Mouse (Mus musculus) hindbrain, embryonic 12.5 days (tissue): ENCODE data around the gene Gm20388. TPM values are rescaled to one million over a fixed set of nuclear protein-coding genes. Genes with fewer than 3 reads are reported as not detected.
A peak's percentile ranks its signal among the peaks of the same experiment; 100 is the strongest.

Experiments used
- ATAC-seq: fragments of 200-750 bp; cut with Nextera tagmentation; 2 replicates; pipeline ENCODE4 v1.8.0; 2017; ENCODE audit warnings: moderate TSS enrichment; ENCODE audit not compliant: low FRiP score
- H3K27ac ChIP-seq: fragments of 300-500 bp; sonication (generic); 2 replicates; pipeline ENCODE4 v1.5.1; 2016; ENCODE audit warnings: mild to moderate bottlenecking
- H3K27me3 ChIP-seq: fragments of 300-500 bp; sonication (generic); 2 replicates; pipeline ENCODE4 v1.6.1; 2016; ENCODE audit warnings: mild to moderate bottlenecking
- H3K36me3 ChIP-seq: fragments of 300-500 bp; sonication (generic); 2 replicates; pipeline ENCODE4 v1.6.1; 2016; ENCODE audit warnings: mild to moderate bottlenecking
- H3K4me1 ChIP-seq: fragments of 300-500 bp; sonication (generic); 2 replicates; pipeline ENCODE4 v1.6.1; 2016
- H3K4me2 ChIP-seq: fragments of 300-500 bp; sonication (generic); replicated peaks from 2 replicates; pipeline ENCODE4 v1.6.1; 2016; ENCODE audit warnings: mild to moderate bottlenecking
- H3K4me3 ChIP-seq: fragments of 300-500 bp; sonication (generic); 2 replicates; pipeline ENCODE4 v1.5.1; 2016; ENCODE audit warnings: mild to moderate bottlenecking
- H3K9ac ChIP-seq: fragments of 300-500 bp; sonication (generic); 2 replicates; pipeline ENCODE4 v1.6.1; 2016; ENCODE audit warnings: mild to moderate bottlenecking, moderate library complexity
- H3K9me3 ChIP-seq: fragments of 300-500 bp; sonication (generic); replicated peaks from 2 replicates; pipeline ENCODE4 v1.6.1; 2016; ENCODE audit warnings: mild to moderate bottlenecking
- WGBS: fragments of 180-500 bp; shearing (Covaris S2); methylation state at CpG from one replicate; pipeline ENCODE4 v1.1.7; 2016; 5-methylcytosine and 5-hydroxymethylcytosine counted together
- polyA plus RNA-seq: library from polyadenylated mRNA; unstranded; fragments of >200 nt; fragmentation: Nextera tagmentation; extraction: Ambion mirVana; gene quantifications from 2 replicates; pipeline ENCODE4 v1.2.1, GENCODE M21; 2016

The Gm20388 gene
- polyA plus RNA-seq, 1 experiment from 2014 or later = not detected

DNA sequence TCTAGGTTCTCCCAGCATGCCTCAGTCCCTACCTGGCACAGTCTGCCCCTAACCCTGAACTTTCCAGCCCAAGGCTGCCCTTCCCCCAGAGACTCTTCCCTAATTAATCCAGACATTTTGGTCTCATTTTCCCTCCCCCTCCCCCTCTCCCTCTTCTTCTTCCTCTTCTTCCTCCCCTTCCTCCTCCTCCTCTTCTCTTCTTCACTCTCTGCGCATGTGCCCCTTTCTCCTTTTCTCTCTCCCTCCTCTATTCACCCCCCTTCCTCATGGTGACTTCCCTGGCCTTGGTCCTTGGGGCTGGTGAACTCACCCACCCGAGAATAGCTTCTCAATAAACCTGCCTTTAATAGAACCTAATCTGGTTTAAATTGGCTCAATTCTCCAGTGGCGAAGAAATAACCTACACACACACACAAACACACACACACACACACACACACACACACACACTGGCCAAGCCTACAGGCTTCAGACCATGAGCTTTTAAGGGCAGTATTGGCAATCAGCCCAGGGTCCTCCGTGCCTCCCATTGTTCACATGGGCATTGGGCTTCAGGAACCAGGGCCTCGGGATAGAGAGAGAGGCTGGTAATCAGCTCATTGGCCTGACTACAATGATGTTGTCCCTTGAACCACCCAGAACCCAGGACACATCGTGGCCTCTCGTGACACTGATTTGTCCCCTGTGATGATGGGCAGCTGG is 432.4 kb downstream of the Gm20388 start:
- no peaks in the 10 kb centered on the region for H3K36me3 ChIP-seq
- no peak overlapping the region for H3K4me3 ChIP-seq
- peak overlapping the region; percentile 78 for H3K27ac ChIP-seq
- ATAC-seq = no peak
- no peak overlapping the region for H3K9ac ChIP-seq
- no peaks in the 10 kb centered on the region for H3K9me3 ChIP-seq
- no peaks in the 10 kb centered on the region for H3K27me3 ChIP-seq
- H3K4me2 ChIP-seq = no peak overlapping the region
- 62% methylated on average over 7 of the region's 7 CpGs for WGBS
- peaks cover 81% of the 10 kb centered on the region for H3K4me1 ChIP-seq

DNA sequence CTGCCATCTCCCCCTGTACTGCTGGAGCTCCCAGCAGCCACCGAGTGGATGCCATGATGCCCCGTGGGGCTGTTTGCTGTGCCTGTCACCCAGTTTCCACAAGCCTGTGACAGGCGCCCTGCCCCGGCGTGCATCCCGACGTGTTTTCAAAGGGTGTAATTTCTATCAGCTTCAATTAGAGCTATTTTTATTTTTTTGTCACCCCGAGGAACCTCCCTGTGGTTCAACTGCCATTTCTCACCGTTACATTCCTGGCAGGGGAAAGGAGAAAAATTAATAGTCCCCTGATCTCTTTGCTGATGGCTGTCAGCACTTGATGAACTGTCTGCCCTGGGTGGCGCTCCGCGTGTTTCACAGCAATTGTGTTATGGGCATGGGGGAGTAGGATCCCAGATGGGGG is 432.9 kb downstream of the Gm20388 start:
- H3K4me3 ChIP-seq = no peak overlapping the region
- 42% methylated on average over 12 of the region's 12 CpGs for WGBS
- H3K4me2 ChIP-seq = no peak overlapping the region
- no peak for ATAC-seq
- H3K27ac ChIP-seq = peak overlapping the region; percentile 78
- no peaks in the 10 kb centered on the region for H3K36me3 ChIP-seq
- no peak overlapping the region for H3K9ac ChIP-seq
- H3K27me3 ChIP-seq = no peaks in the 10 kb centered on the region
- no peaks in the 10 kb centered on the region for H3K9me3 ChIP-seq
- H3K4me1 ChIP-seq = peaks cover 86% of the 10 kb centered on the region

DNA sequence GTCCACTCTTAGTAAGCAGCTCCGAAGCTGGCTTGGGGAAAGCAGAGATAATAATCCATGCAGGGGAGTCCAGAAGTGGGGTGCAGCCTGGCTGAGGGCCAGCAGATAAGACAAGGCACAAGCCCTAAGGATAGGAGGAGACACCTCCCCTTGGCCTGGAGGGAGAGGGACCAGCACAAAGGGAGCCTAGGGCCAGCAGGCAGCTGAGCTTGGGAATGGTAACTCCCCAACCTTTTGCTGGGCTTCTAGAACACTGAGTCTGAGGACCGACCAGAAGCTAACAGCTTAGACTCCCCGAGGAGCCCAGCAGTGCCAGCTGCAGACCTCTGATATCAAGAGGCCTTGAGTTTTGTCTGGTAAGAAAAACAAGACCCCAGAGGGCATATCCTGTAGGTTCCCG is 433.5 kb downstream of the Gm20388 start:
- H3K9me3 ChIP-seq = no peaks in the 10 kb centered on the region
- 27% methylated on average over 4 of the region's 4 CpGs for WGBS
- H3K9ac ChIP-seq = no peak overlapping the region
- H3K4me1 ChIP-seq = peaks cover 92% of the 10 kb centered on the region
- no peaks in the 10 kb centered on the region for H3K27me3 ChIP-seq
- peak overlapping the region; percentile 78 for H3K27ac ChIP-seq
- H3K36me3 ChIP-seq = no peaks in the 10 kb centered on the region
- peak overlapping the region; percentile 3; the same call in 1 of the 2 replicates for H3K4me2 ChIP-seq
- no peak overlapping the region for H3K4me3 ChIP-seq
- ATAC-seq = no peak

DNA sequence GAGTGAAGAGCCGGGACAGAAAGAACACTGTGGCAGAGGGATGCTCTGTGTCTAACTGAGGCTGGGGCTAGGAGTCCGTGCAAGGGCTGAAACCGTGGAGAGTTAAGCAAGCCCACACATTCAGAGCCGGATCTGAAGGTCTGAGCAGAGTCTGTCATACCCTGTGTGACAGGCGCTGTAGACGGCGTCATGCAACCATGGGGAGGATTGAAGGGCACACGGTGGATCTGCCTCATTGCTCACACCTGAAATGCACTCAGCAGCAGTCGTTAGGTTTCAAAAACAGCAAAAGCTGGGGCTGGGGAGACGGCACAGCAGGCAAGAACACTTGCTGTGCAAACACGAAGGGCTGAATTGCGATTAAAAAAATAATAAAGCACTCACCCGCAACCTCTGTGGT is 433.9 kb downstream of the Gm20388 start:
- H3K4me1 ChIP-seq = peaks cover 95% of the 10 kb centered on the region
- H3K4me2 ChIP-seq = peak overlapping the region; percentile 3; the same call in 1 of the 2 replicates
- ATAC-seq = 0 out of 2 replicates have a peak, but pooled peaks have one; percentile 18
- no peaks in the 10 kb centered on the region for H3K36me3 ChIP-seq
- WGBS = 18% methylated on average over 13 of the region's 13 CpGs
- no peak overlapping the region for H3K4me3 ChIP-seq
- H3K27ac ChIP-seq = peak overlapping the region; percentile 78
- no peaks in the 10 kb centered on the region for H3K27me3 ChIP-seq
- no peaks in the 10 kb centered on the region for H3K9me3 ChIP-seq
- no peak overlapping the region for H3K9ac ChIP-seq

DNA sequence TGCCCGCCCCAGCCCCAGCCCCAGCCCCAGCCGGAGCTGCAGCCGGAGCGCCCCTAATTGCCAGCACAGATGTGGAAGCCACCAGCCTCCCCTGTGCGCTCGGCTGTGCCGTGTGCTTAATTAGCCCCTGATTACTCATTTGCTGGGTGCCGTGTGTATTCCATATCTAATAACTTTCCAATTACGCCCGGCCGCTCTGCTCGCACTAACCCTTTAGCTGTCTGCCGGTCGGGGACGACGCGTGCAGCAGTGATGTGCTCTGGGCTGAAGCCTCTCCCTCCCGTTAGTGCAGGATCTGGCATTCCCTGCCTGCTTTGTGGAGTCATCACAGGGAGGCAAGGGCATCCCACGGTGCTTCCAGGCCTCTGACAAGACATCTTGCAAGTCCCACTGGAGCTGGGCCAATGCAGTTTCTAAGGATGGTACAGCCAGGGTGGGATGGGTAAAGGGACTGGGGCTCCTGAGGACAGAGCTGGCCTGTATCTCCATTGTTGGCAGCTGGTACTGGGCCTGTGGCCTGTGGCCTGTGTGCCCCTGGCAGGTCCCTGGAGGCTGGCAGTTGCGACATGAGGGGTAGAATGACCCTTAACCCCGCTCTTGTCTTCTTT is 437.2 kb downstream of the Gm20388 start:
- WGBS = 43% methylated on average over 21 of the region's 21 CpGs
- peak; percentile 49 for ATAC-seq
- Histone ChIP-seq H3K27me3 (no peaks in the 10 kb centered on the region; the same call in 1 of the 2 replicates), H3K36me3 (no peaks in the 10 kb centered on the region), H3K9ac (peak overlapping the region; percentile 50; the same call in 1 of the 2 replicates), H3K9me3 (no peaks in the 10 kb centered on the region), H3K4me2 (no peak overlapping the region; the same call in 1 of the 2 replicates), H3K4me1 (peaks cover 88% of the 10 kb centered on the region), H3K27ac (peak overlapping the region; percentile 94), H3K4me3 (no peak overlapping the region)

DNA sequence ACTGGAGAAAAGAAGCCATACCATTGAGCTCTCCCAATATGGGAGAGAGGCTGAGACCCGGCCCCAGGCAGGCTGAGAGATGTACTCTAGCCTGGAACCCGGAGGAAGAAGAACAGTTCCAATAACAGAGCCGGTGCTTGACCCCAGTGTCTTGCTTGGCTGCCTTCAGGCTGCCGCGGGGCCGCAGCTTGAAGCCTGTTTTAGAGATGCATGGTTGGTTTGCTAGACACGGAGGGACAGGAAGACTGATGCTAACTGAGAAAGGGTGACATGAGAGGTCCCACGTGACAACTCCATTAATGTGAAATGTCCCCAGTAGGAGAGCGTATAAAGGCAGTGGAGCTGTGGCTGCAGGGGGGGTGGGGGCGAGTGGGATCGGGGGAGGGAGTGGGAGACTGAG is 438.3 kb downstream of the Gm20388 start:
- H3K4me1 ChIP-seq = peaks cover 88% of the 10 kb centered on the region
- H3K9ac ChIP-seq = no peak overlapping the region; the same call in 1 of the 2 replicates
- ATAC-seq = no peak

DNA sequence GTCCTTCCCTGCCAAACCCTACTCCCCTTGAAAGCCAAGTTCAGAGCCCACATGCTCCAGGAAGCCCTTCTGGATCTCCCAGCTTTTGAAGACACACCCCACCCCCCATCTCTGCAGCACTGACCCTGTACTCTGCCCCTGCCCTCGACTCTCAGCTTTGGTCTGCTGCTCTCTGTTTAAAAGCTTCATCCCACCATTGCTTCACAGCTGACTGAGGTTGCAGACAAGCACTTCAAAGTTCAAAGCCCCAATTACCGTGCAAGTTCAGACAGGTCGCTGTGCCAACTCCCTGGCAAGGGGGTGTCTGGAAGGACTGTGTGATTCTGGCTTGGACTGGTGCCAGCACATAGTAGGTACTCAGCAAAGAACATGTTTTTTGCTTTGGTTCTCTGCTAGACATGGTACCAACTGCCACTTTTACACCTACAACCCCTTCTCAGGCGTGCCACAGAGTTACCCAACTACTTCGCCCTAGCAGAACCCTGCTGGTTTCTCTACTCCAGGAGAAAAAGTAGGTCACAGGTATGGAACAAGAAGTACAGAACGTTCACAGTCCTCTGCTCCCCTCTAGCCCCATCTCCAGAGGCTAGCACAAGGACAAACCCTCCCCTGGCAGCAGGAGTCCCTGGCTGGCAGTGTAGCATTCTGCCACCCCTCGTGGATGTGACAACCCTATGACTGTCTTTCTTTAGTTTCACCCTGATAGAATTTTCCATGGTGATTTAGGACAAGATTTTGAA is 440.9 kb downstream of the Gm20388 start:
- ATAC-seq = no peak
- WGBS = 68% methylated on average over 7 of the region's 7 CpGs
- peaks cover 88% of the 10 kb centered on the region for H3K4me1 ChIP-seq
- H3K36me3 ChIP-seq = no peaks in the 10 kb centered on the region
- peak overlapping the region; percentile 3; the same call in 1 of the 2 replicates for H3K27ac ChIP-seq
- no peaks in the 10 kb centered on the region for H3K9me3 ChIP-seq
- no peak overlapping the region for H3K4me2 ChIP-seq
- peaks cover 5% of the 10 kb centered on the region; the same call in 1 of the 2 replicates for H3K27me3 ChIP-seq
- no peak overlapping the region for H3K9ac ChIP-seq
- H3K4me3 ChIP-seq = no peak overlapping the region

More for the DNA sequence above, 438.3 kb downstream of the Gm20388 start:
- H3K9me3 ChIP-seq = no peaks in the 10 kb centered on the region
- no peaks in the 10 kb centered on the region for H3K36me3 ChIP-seq
- 16% methylated on average over 11 of the region's 11 CpGs for WGBS
- H3K27me3 ChIP-seq = no peaks in the 10 kb centered on the region; the same call in 1 of the 2 replicates
- peak overlapping the region; percentile 94 for H3K27ac ChIP-seq
- H3K4me2 ChIP-seq = peak overlapping the region; percentile 7
- H3K4me3 ChIP-seq = no peak overlapping the region

DNA sequence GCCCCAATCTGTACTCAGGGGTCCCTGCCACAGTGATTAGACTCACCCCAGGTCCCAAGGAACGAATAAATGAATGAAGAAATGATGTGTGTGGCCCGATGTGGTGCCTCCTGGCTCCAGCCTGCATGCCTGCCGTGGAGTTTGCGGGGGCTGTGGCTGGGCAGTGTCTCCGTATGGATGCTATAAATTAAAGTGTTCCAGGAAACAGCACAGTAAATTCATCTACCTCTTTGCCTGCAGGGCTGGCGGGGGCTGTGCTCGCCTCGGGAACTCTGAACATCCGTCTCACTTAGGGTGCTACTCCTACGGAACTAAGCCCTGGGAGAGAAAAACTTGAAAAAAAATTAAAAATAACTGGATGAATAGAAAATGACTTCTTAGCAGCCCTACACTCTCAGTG is 441.5 kb downstream of the Gm20388 start:
- no peaks in the 10 kb centered on the region for H3K36me3 ChIP-seq
- no peak overlapping the region for H3K9ac ChIP-seq
- peak overlapping the region; percentile 3; the same call in 1 of the 2 replicates for H3K27ac ChIP-seq
- H3K9me3 ChIP-seq = no peaks in the 10 kb centered on the region
- ATAC-seq = no peak
- 60% methylated on average over 10 of the region's 10 CpGs for WGBS
- H3K27me3 ChIP-seq = peaks cover 5% of the 10 kb centered on the region; the same call in 1 of the 2 replicates
- H3K4me1 ChIP-seq = peaks cover 84% of the 10 kb centered on the region
- no peak overlapping the region for H3K4me2 ChIP-seq
- H3K4me3 ChIP-seq = no peak overlapping the region

DNA sequence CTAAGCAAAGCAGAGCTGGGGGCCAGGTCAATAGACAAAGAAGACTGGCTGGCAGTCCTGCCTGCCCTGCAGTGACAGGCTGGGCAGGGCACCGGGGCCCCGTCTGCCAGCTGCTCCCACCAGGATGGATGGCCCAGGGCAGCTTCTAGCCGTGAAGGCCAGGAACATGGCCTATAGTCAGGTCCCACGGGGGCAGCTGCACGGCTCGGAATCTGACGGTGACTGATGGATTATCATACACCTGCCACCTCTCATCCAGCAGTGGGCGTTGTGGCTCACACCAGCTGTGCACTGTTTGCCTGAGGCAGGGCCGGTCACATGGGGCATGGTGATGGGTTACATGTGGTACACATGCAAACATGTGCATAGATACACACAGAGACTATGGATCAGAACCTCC is 445.4 kb downstream of the Gm20388 start:
- Histone ChIP-seq H3K4me3 (no peak overlapping the region), H3K9me3 (no peaks in the 10 kb centered on the region), H3K4me1 (peaks cover 71% of the 10 kb centered on the region), H3K27me3 (peaks cover 5% of the 10 kb centered on the region; the same call in 1 of the 2 replicates), H3K36me3 (no peaks in the 10 kb centered on the region), H3K4me2 (no peak overlapping the region), H3K9ac (no peak overlapping the region), H3K27ac (peak overlapping the region; percentile 78)
- WGBS = 32% methylated on average over 9 of the region's 9 CpGs
- peak; percentile 27 for ATAC-seq

DNA sequence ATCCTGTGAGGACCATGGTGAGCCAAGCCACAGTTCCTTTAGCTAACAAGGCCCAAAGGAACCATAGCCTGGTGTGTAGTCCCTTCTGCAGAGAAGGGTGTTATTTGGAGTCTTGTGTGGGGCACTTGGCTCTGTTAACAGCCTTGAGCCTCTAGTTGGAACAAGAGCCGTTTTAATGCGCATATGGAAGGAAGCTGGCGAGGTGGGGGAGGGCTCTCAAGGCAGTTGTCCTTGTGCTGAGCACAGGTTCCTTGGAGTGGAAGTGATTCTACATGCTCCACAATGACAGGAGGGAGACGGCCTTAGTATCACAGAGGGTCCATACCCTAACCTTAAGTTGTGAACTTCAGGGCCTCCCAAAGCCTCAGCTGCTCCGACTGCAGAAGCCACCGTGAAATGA is 446.9 kb downstream of the Gm20388 start:
- H3K9ac ChIP-seq = no peak overlapping the region
- no peak for ATAC-seq
- WGBS = 60% methylated on average over 6 of the region's 6 CpGs
- no peaks in the 10 kb centered on the region for H3K9me3 ChIP-seq
- H3K4me1 ChIP-seq = peaks cover 66% of the 10 kb centered on the region
- H3K36me3 ChIP-seq = no peaks in the 10 kb centered on the region
- H3K4me2 ChIP-seq = no peak overlapping the region
- peaks cover 5% of the 10 kb centered on the region; the same call in 1 of the 2 replicates for H3K27me3 ChIP-seq
- no peak overlapping the region for H3K27ac ChIP-seq
- H3K4me3 ChIP-seq = no peak overlapping the region

DNA sequence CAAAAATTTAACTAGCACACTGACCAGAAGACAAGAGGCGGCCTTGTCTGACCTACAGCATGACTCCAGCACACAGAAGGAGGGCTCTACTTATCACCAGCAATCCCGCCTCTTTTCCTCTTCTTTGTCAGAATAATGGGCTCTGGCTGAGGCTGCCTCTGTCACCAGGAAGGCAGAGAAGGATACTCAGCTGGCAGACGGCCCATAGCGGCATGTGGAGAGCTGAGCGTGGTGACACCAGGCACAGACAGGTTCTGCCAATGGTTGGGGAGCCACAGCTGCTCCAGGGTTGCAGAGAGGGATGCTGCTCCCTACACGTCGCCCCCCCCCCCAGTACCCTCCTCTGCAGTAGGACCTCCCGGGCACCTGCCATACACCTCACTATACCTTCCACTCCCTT is 450.7 kb downstream of the Gm20388 start:
- Histone ChIP-seq H3K27me3 (0 out of 2 replicates have a peak, but pooled peaks cover 8% of the 10 kb centered on the region), H3K4me1 (peaks cover 47% of the 10 kb centered on the region)

DNA sequence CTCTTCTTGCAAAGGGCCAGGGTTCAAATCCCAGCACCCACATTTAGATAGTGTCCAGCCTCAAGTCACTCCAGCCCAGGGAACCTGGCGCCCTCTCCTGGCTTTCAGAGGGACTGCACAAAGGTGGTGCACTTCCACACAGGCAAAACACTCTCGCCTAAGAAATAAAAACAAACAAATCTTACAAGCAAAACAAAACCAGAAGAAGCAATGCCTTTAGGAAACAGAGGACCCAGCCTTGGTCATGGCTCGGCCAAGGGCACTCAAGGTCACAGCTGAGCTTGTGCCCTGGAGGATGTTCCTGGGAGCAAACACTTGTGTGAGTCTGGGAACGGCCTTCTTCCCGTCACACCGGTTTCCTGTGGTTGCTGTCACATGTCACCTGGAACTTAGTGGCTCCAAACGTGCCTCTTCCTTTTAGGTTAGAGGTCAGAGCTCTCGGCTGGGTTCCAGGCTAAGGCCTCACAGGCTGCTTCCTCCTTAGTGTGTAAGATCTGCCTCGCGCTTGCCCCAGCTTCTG is 453.0 kb downstream of the Gm20388 start:
- no peak overlapping the region for H3K4me3 ChIP-seq
- 57% methylated on average over 10 of the region's 10 CpGs for WGBS
- 0 out of 2 replicates have a peak overlapping the region, but pooled peaks have one; percentile 17 for H3K27ac ChIP-seq
- no peaks in the 10 kb centered on the region for H3K36me3 ChIP-seq
- no peak for ATAC-seq
- H3K4me2 ChIP-seq = no peak overlapping the region
- H3K4me1 ChIP-seq = peaks cover 52% of the 10 kb centered on the region
- H3K27me3 ChIP-seq = peaks cover 16% of the 10 kb centered on the region; the same call in 1 of the 2 replicates
- no peaks in the 10 kb centered on the region for H3K9me3 ChIP-seq
- no peak overlapping the region for H3K9ac ChIP-seq

More for the DNA sequence above, 450.7 kb downstream of the Gm20388 start:
- Histone ChIP-seq H3K9me3 (no peaks in the 10 kb centered on the region), H3K4me2 (no peak overlapping the region), H3K9ac (no peak overlapping the region), H3K27ac (0 out of 2 replicates have a peak overlapping the region, but pooled peaks have one; percentile 19), H3K4me3 (no peak overlapping the region), H3K36me3 (no peaks in the 10 kb centered on the region)
- ATAC-seq = no peak
- WGBS = 69% methylated on average over 8 of the region's 8 CpGs
